Mouse (Mus musculus): ENCODE results near the gene Kifc3. TPM values are rescaled to one million over a fixed set of nuclear protein-coding genes. Genes with fewer than 3 reads are reported as not detected.
A peak's percentile ranks its signal among the peaks of the same experiment; 100 is the strongest.

Gene Kifc3
- polyA plus RNA-seq, 1 experiment: 64.7 TPM

DNA sequence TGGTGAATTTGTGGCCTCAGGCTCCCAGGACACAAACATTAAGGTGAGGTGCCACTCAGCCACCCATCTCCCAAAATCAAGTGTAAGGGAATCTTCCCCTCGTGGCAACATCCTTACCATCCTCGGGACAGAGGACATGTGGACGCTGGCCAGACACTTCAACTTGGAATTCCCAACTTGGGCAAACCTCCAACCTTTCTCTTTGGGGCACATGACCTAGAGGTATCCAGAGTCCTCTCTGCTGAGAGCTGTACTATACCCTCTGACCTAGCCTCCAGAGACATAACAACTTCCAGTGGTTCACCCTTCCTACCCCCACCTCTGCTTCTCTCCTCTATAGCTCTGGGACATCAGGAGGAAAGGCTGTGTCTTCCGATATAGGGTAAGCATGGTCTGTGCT is 109.0 kb downstream of the Kifc3 start:
- no peaks in the 10 kb centered on the region for H3K27me3 ChIP-seq (ENCODE audit: control insufficient read depth, insufficient read depth, low read length)
- WGBS: 71% methylated on average over 4 of the region's 4 CpGs
- no peaks in the 10 kb centered on the region for H3K4me1 ChIP-seq (ENCODE audit: control insufficient read depth, insufficient read depth, insufficient read length, low read length)
- H3K4me3 ChIP-seq (ENCODE audit: low read depth, low read length): no peak overlapping the region
- no peak for TF ChIP-seq POLR2A (IDR thresholded peaks at IDR 0.05; ENCODE audit: low read depth, low read length)
- no peak for TF ChIP-seq CTCF (IDR thresholded peaks at IDR 0.05; ENCODE audit: extremely low read depth, insufficient read length, insufficient replicate concordance, low read depth, low read length)
- no peak overlapping the region for H3K27ac ChIP-seq (ENCODE audit: insufficient read depth, low read depth, low read length)
- H3K36me3 ChIP-seq (ENCODE audit: control insufficient read depth, insufficient read depth, low read length): peaks cover 7% of the 10 kb centered on the region; the same call in 1 of the 2 replicates

- Histone ChIP-seq H3K36me3 (ENCODE audit: control insufficient read depth, insufficient read depth, low read length) (0 out of 2 replicates have a peak, but pooled peaks cover 2% of the 10 kb centered on the region), H3K4me3 (ENCODE audit: low read depth, low read length) (no peak overlapping the region), H3K4me1 (ENCODE audit: control insufficient read depth, insufficient read depth, insufficient read length, low read length) (0 out of 2 replicates have a peak, but pooled peaks cover 2% of the 10 kb centered on the region), H3K27me3 (ENCODE audit: control insufficient read depth, insufficient read depth, low read length) (no peaks in the 10 kb centered on the region), H3K27ac (ENCODE audit: insufficient read depth, low read depth, low read length) (no peak overlapping the region)
- TF ChIP-seq POLR2A (IDR thresholded peaks at IDR 0.05; ENCODE audit: low read depth, low read length) (no peak), CTCF (IDR thresholded peaks at IDR 0.05; ENCODE audit: extremely low read depth, insufficient read length, insufficient replicate concordance, low read depth, low read length) (no peak)
- WGBS: 70% methylated on average over 7 of the region's 7 CpGs
These were observed 117.0 kb downstream of the Kifc3 start for GRCm38 (mm10) chr8:95085432-95086141.

DNA sequence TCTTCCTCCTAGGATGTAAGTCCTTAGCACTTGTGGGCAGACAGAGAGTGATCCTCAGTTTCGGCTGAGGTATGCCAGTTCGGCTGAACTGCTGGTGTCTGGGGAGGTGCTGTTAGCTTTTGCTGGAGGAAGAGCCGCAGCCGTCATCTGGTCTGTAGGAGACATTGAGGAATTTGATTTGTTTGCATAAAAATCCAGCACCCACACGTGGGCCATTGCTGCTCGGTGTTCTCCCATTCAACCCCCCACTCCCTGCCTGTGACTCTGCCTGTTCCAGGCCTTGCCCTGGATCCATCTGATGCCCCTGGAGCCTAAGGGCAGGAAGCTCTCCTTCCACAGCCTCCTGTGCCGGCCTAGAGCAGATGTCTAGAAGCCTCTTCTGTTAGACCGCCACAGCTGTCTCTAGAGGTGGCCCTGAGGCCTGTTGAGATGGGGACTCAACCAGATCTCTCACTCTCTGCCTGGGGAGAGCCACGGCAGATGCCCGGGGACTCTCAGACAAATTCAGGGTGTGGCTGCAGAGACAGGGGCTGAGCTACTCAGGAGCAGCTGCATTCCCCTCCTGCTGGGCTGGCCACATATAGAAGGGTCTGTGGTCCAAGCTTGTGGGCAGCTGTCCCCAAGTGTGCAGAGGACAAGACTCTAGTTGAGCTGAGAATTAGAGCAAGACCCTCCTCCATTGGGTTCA is 117.7 kb downstream of the Kifc3 start:
- TF ChIP-seq POLR2A (IDR thresholded peaks at IDR 0.05; ENCODE audit: low read depth, low read length) (no peak), CTCF (IDR thresholded peaks at IDR 0.05; ENCODE audit: extremely low read depth, insufficient read length, insufficient replicate concordance, low read depth, low read length) (no peak)
- H3K36me3 ChIP-seq (ENCODE audit: control insufficient read depth, insufficient read depth, low read length): 0 out of 2 replicates have a peak, but pooled peaks cover 2% of the 10 kb centered on the region
- H3K27ac ChIP-seq (ENCODE audit: insufficient read depth, low read depth, low read length): no peak overlapping the region
- WGBS: 85% methylated on average over 10 of the region's 10 CpGs
- H3K4me1 ChIP-seq (ENCODE audit: control insufficient read depth, insufficient read depth, insufficient read length, low read length): 0 out of 2 replicates have a peak, but pooled peaks cover 2% of the 10 kb centered on the region
- no peaks in the 10 kb centered on the region for H3K27me3 ChIP-seq (ENCODE audit: control insufficient read depth, insufficient read depth, low read length)
- no peak overlapping the region for H3K4me3 ChIP-seq (ENCODE audit: low read depth, low read length)

DNA sequence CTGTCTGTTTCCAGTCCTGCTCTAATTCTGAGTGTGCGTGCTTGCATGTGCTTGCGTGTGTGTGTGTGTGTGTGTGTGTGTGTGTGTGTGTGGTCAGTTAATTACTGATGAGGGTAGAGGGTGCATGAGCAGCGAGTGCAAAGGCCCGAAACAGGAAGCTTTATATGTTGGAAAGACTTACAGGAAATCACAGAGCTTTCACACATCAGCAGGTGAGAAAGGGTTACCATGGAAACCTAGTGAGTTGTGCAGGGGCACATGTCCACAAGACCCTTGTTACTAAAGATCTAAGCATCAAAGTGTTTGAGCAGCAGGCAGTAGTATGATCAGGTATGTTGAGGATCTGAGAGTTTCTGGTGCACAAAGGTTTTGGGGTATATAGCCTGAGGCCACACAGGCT is 118.4 kb downstream of the Kifc3 start:
- TF ChIP-seq CTCF (IDR thresholded peaks at IDR 0.05; ENCODE audit: extremely low read depth, insufficient read length, insufficient replicate concordance, low read depth, low read length): no peak
- TF ChIP-seq POLR2A (IDR thresholded peaks at IDR 0.05; ENCODE audit: low read depth, low read length): no peak
- Histone ChIP-seq H3K27me3 (ENCODE audit: control insufficient read depth, insufficient read depth, low read length) (no peaks in the 10 kb centered on the region), H3K27ac (ENCODE audit: insufficient read depth, low read depth, low read length) (no peak overlapping the region), H3K36me3 (ENCODE audit: control insufficient read depth, insufficient read depth, low read length) (0 out of 2 replicates have a peak, but pooled peaks cover 2% of the 10 kb centered on the region), H3K4me3 (ENCODE audit: low read depth, low read length) (no peak overlapping the region), H3K4me1 (ENCODE audit: control insufficient read depth, insufficient read depth, insufficient read length, low read length) (0 out of 2 replicates have a peak, but pooled peaks cover 2% of the 10 kb centered on the region)
- WGBS: 84% methylated on average over 4 of the region's 4 CpGs

- whole genome bisulfite sequencing: 4% methylated on average over 11 of the region's 11 CpGs
- TF ChIP-seq POLR2A (IDR thresholded peaks at IDR 0.05; ENCODE audit: low read depth, low read length) (no peak), CTCF (IDR thresholded peaks at IDR 0.05; ENCODE audit: extremely low read depth, insufficient read length, insufficient replicate concordance, low read depth, low read length) (no peak)
- Histone ChIP-seq H3K27ac (ENCODE audit: insufficient read depth, low read depth, low read length) (no peak overlapping the region), H3K27me3 (ENCODE audit: control insufficient read depth, insufficient read depth, low read length) (no peaks in the 10 kb centered on the region), H3K4me1 (ENCODE audit: control insufficient read depth, insufficient read depth, insufficient read length, low read length) (0 out of 2 replicates have a peak, but pooled peaks cover 2% of the 10 kb centered on the region), H3K36me3 (ENCODE audit: control insufficient read depth, insufficient read depth, low read length) (no peaks in the 10 kb centered on the region), H3K4me3 (ENCODE audit: low read depth, low read length) (peak overlapping the region; percentile 98)
These were observed 121.0 kb downstream of the Kifc3 start for GRCm38 (mm10) chr8:95081650-95082049.

DNA sequence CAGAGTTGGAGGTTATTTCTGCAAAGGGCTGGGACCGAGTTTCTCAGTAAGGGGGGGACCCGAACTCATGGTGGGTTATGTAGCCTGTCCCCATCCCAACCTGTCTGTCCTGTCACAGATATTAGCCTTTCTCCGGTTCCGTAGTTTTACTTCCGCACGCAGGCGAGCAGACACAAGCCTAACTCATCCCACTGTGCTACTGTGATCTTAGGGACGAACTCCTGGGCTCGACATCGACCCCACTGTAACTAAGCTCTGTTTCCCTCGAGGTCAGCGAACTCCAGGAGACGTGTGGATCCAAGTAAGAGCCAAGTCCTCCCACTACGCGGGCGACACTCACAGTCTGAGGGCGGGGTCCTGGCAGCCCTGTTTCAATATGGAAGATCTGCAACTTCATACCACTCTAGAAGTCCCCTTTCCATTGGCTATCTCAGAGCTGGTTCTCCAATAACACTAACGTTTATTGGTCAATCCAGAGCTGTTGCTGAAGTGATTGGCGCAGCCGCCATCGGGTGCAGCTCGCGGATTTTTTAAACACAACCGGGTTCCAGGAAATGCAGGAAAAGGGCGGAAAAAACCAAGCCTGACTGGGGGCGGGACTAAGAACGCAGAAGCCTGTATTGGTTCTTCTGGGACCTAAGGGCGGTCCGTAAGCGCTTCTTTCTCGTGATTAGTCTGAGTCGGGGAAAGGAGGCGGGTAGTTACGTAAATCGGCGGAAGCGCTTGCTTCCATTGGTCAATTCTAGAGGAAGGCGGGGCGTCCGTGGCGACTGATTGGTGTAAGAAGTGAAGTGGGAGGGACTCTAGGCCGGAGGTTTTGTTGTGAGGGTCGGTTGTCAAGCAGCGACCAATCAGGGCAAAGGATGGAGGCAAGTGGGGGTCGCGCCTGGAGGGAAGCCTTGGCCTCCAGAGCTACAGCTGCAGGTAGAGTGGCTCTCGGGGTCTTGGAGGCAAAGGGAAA is 122.0 kb downstream of the Kifc3 start, which contains the start of gene Katnb1:
TSS of gene Katnb1 (plus strand) at position 806 of the 961 bp plus-strand sequence.
- under 1% methylated on average over 47 of the region's 47 CpGs for whole genome bisulfite sequencing
- no peaks in the 10 kb centered on the region for H3K36me3 ChIP-seq (ENCODE audit: control insufficient read depth, insufficient read depth, low read length)
- TF ChIP-seq CTCF (IDR thresholded peaks at IDR 0.05; ENCODE audit: extremely low read depth, insufficient read length, insufficient replicate concordance, low read depth, low read length): no peak
- no peak; the same call in 1 of the 2 replicates for TF ChIP-seq POLR2A (IDR thresholded peaks at IDR 0.05; ENCODE audit: low read depth, low read length)
- H3K4me1 ChIP-seq (ENCODE audit: control insufficient read depth, insufficient read depth, insufficient read length, low read length): 0 out of 2 replicates have a peak, but pooled peaks cover 2% of the 10 kb centered on the region
- no peaks in the 10 kb centered on the region for H3K27me3 ChIP-seq (ENCODE audit: control insufficient read depth, insufficient read depth, low read length)
- H3K27ac ChIP-seq (ENCODE audit: insufficient read depth, low read depth, low read length): peak within 1 kb of the TSS; percentile 54
- peak within 1 kb of the TSS; percentile 98 for H3K4me3 ChIP-seq (ENCODE audit: low read depth, low read length)

All from small intestine, adult 2 months (tissue).